Mouse (Mus musculus) MEL (cell line): ENCODE measurements around the gene Ifnz.
"Not testable (repeated sequence)": the region's sequence is repeated elsewhere in the genome, so short reads cannot be mapped to it uniquely, and the experiment has no call there.

Source experiments
- CTCF ChIP-seq, 3 experiments: IDR thresholded peaks in 2 of 3; conservative IDR thresholded peaks in 1 of 3; 2 replicates each; pipeline ENCODE4 v1.5.1; 2011 to 2012; ENCODE audit warnings: low read length in 3 of 3, low read depth in 2 of 3, mild to moderate bottlenecking in 2 of 3, improper control_type of control experiment in 1 of 3, inconsistent platforms in 1 of 3, mixed read lengths in 1 of 3, moderate library complexity in 1 of 3; ENCODE audit not compliant: control insufficient read depth in 1 of 3, insufficient read depth in 1 of 3, poor library complexity in 1 of 3, severe bottlenecking in 1 of 3
- MEF2A ChIP-seq: IDR thresholded peaks from 2 replicates; pipeline ENCODE4 v1.6.1; 2014; ENCODE audit warnings: low read depth, mild to moderate bottlenecking, inconsistent platforms, low read length, improper control_type of control experiment; ENCODE audit not compliant: poor library complexity, insufficient replicate concordance, severe bottlenecking; ENCODE audit errors: extremely low read depth
- MXI1 ChIP-seq: IDR thresholded peaks from 2 replicates; pipeline ENCODE4 v1.6.1; 2011; ENCODE audit warnings: mild to moderate bottlenecking, low read depth, low read length, improper control_type of control experiment
- POLR2A ChIP-seq, 2 experiments: IDR thresholded peaks; 2 replicates each; pipeline ENCODE4 v1.6.1; 2011 to 2012; ENCODE audit warnings: low read length in 2 of 2, mild to moderate bottlenecking in 2 of 2, control low read depth in 1 of 2, improper control_type of control experiment in 1 of 2, low read depth in 1 of 2, moderate library complexity in 1 of 2; ENCODE audit not compliant: control insufficient read depth in 1 of 2, insufficient read depth in 1 of 2, poor library complexity in 1 of 2
- RAD21 ChIP-seq: IDR thresholded peaks from 2 replicates; pipeline ENCODE4 v1.6.1; 2011; ENCODE audit warnings: mild to moderate bottlenecking, low read depth, low read length, improper control_type of control experiment
- RCOR1 ChIP-seq: IDR thresholded peaks from 2 replicates; pipeline ENCODE4 v1.6.1; 2012; ENCODE audit warnings: low read depth, mild to moderate bottlenecking, inconsistent platforms, low read length, improper control_type of control experiment
- SMC3 ChIP-seq: IDR thresholded peaks from 2 replicates; pipeline ENCODE4 v1.6.1; 2011; ENCODE audit warnings: low read depth, low read length, improper control_type of control experiment

GRCm38 (mm10) chr4:88805231-88805630 is 23.3 kb downstream of the Ifnz start, which contains the start of gene Gm13288:
- TF ChIP-seq SMC3; CTCF (IDR thresholded peaks at IDR 0.05 in 2 of 3, conservative IDR thresholded peaks at IDR 0.05 in 1 of 3; ENCODE audit: control insufficient read depth in 1 of 3, insufficient read depth in 1 of 3, low read depth in 2 of 3, low read length in 3 of 3, poor library complexity in 1 of 3, severe bottlenecking in 1 of 3); MEF2A; RAD21; RCOR1; MXI1; POLR2A (IDR thresholded peaks at IDR 0.05; ENCODE audit: control insufficient read depth in 1 of 2, insufficient read depth in 1 of 2, low read depth in 1 of 2, low read length in 2 of 2, poor library complexity in 1 of 2): not testable (repeated sequence)
